Mouse (Mus musculus) forebrain, embryonic 14.5 days (tissue): ENCODE measurements around the gene Nemf. TPM values are rescaled to one million over a fixed set of nuclear protein-coding genes. Genes with fewer than 3 reads are reported as not detected.
A peak's percentile ranks its signal among the peaks of the same experiment; 100 is the strongest.

Experiments used
- ATAC-seq: fragments of 200-750 bp; cut with Nextera tagmentation; 2 replicates; pipeline ENCODE4 v1.8.0; 2017; ENCODE audit warnings: mild to moderate bottlenecking, moderate library complexity
- DNase-seq: peaks from one replicate; pipeline ENCODE4 v3.0.0-alpha.2; 2015; ENCODE audit warnings: low spot score
- H3K27ac ChIP-seq: fragments of 300-500 bp; sonication (generic); 2 replicates; pipeline ENCODE4 v1.5.1; 2014; ENCODE audit warnings: low read depth, mild to moderate bottlenecking, control low read depth, low read length, moderate library complexity
- H3K27me3 ChIP-seq: fragments of 300-500 bp; sonication (generic); replicated peaks from 2 replicates; pipeline ENCODE4 v1.6.1; 2014; ENCODE audit warnings: low read length, control low read depth, mixed read lengths; ENCODE audit not compliant: control insufficient read depth, insufficient read depth
- H3K36me3 ChIP-seq: fragments of 300-500 bp; sonication (generic); 2 replicates; pipeline ENCODE4 v1.6.1; 2014; ENCODE audit warnings: low read length, control low read depth; ENCODE audit not compliant: control insufficient read depth, insufficient read depth
- H3K4me1 ChIP-seq: fragments of 300-500 bp; sonication (generic); 2 replicates; pipeline ENCODE4 v1.6.1; 2014; ENCODE audit warnings: antibody characterized with exemption, low read length, control low read depth; ENCODE audit not compliant: control insufficient read depth, insufficient read depth
- H3K4me2 ChIP-seq: fragments of 300-500 bp; sonication (generic); 2 replicates; pipeline ENCODE4 v1.6.1; 2014; ENCODE audit warnings: mild to moderate bottlenecking, control low read depth, low read length
- H3K4me3 ChIP-seq: fragments of 300-500 bp; sonication (generic); 2 replicates; pipeline ENCODE4 v1.5.1; 2014; ENCODE audit warnings: low read depth, low read length, control low read depth
- H3K9ac ChIP-seq: fragments of 300-500 bp; sonication (generic); 2 replicates; pipeline ENCODE4 v1.6.1; 2014; ENCODE audit warnings: mild to moderate bottlenecking, low read length, control low read depth, moderate library complexity
- H3K9me3 ChIP-seq: fragments of 300-500 bp; sonication (generic); replicated peaks from 2 replicates; pipeline ENCODE4 v1.6.1; 2016; ENCODE audit warnings: low read length, control low read depth, mixed read lengths; ENCODE audit not compliant: control insufficient read depth
- WGBS: fragments of 180-500 bp; shearing (Covaris S2); extraction: QIAGEN DNeasy Blood & Tissue Kit; methylation state at CpG from one replicate; pipeline ENCODE4 v1.1.7; 2014; 5-methylcytosine and 5-hydroxymethylcytosine counted together
- polyA plus RNA-seq: library from polyadenylated mRNA; unstranded; fragments of >200 nt; fragmentation: Nextera tagmentation; extraction: Ambion mirVana; gene quantifications from 2 replicates; pipeline ENCODE4 v1.2.1, GENCODE M21; 2014

Nemf gene
- polyA plus RNA-seq, 1 experiment from 2014 or later: 67.4 TPM

DNA sequence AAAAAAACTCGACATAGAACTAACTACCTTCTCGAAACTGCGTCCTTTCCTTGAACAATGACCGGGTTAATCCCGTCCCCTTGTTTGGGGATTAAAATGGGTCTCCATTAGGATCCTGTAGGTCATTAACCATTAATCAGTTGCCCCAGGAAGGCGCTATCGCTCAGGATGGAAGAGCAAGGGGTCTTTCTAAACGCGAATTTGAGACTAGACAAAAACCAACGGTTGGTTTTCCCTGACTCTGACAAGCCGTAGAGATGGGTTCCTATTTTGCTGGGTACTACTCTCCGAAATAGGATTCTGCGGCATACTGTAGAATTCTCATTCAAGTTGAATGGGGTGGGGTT, 308 bp upstream of the Nemf start:
- H3K27ac ChIP-seq: no peak overlapping the region
- no peaks in the 10 kb centered on the region for H3K27me3 ChIP-seq
- H3K4me2 ChIP-seq: peak overlapping the region; percentile 68
- H3K9ac ChIP-seq: peak overlapping the region; percentile 90
- H3K36me3 ChIP-seq: peaks cover 17% of the 10 kb centered on the region
- ATAC-seq: no peak; the same call in 1 of the 2 replicates
- no peak for DNase-seq
- H3K4me1 ChIP-seq: peaks cover 7% of the 10 kb centered on the region; the same call in 1 of the 2 replicates
- no peaks in the 10 kb centered on the region for H3K9me3 ChIP-seq
- H3K4me3 ChIP-seq: peak overlapping the region; percentile 78
- 7% methylated on average over 13 of the region's 13 CpGs for WGBS

GRCm38 (mm10) chr12:69351685-69352084, 5.3 kb downstream of the Nemf start:
- WGBS: 95% methylated on average over 1 of the region's 1 CpGs
- H3K36me3 ChIP-seq: peaks cover 64% of the 10 kb centered on the region
- no peak overlapping the region for H3K4me3 ChIP-seq
- no peak for ATAC-seq
- H3K27me3 ChIP-seq: no peaks in the 10 kb centered on the region
- no peak overlapping the region for H3K9ac ChIP-seq
- no peak overlapping the region for H3K27ac ChIP-seq
- no peak overlapping the region for H3K4me2 ChIP-seq
- peaks cover 2% of the 10 kb centered on the region; the same call in 1 of the 2 replicates for H3K4me1 ChIP-seq
- DNase-seq: peak; percentile 13
- H3K9me3 ChIP-seq: no peaks in the 10 kb centered on the region

DNA sequence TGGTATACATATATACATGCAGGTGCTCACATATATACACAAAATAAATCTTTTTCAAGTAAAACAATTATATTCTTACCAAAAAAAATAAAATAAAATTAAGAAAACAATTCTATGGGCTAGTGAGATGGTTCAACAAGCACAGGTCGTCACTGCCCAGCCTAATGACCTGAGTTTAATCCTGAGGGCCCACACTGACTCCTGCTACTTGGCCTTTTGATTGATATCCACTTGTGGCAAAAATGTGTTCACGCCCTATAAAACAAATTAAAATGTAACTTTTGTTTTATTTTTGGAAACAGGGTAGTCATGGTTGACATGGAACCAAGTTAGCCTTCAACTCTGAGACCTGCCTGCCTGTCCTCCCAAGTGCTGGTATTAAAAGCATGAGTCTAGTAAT, 7.0 kb downstream of the Nemf start:
- H3K4me3 ChIP-seq: no peak overlapping the region
- H3K9me3 ChIP-seq: no peaks in the 10 kb centered on the region
- no peaks in the 10 kb centered on the region for H3K4me1 ChIP-seq
- H3K4me2 ChIP-seq: no peak overlapping the region
- H3K27ac ChIP-seq: no peak overlapping the region
- ATAC-seq (no peak), DNase-seq (no peak)
- 87% methylated on average over 2 of the region's 2 CpGs for WGBS
- peaks cover 72% of the 10 kb centered on the region for H3K36me3 ChIP-seq
- H3K27me3 ChIP-seq: no peaks in the 10 kb centered on the region
- no peak overlapping the region for H3K9ac ChIP-seq

DNA sequence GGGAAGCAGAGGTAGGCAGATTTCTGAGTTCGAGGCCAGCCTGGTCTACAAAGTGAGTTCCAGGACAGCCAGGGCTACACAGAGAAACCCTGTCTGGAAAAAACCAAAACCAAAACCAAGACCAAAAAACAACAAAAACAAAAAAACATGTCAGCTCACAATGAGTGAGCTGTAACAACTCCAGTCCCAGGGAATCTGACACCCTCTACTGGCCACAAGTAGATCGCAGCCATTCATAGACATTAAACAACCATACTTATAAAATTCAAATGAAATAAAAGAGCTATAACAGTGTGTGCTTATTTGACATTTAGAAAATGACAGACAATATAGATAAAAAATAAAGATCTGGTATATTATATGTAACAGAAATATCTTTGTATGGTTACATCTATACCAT, 23.4 kb downstream of the Nemf start:
- no peak overlapping the region for H3K4me3 ChIP-seq
- no peaks in the 10 kb centered on the region for H3K9me3 ChIP-seq
- 92% methylated on average over 2 of the region's 2 CpGs for WGBS
- no peak overlapping the region for H3K27ac ChIP-seq
- H3K9ac ChIP-seq: no peak overlapping the region
- peaks cover 58% of the 10 kb centered on the region for H3K36me3 ChIP-seq
- peak; percentile 47 for DNase-seq
- no peak for ATAC-seq
- no peak overlapping the region for H3K4me2 ChIP-seq
- no peaks in the 10 kb centered on the region for H3K4me1 ChIP-seq
- H3K27me3 ChIP-seq: no peaks in the 10 kb centered on the region

- no peak overlapping the region for H3K9ac ChIP-seq
- no peaks in the 10 kb centered on the region for H3K9me3 ChIP-seq
- no peaks in the 10 kb centered on the region for H3K27me3 ChIP-seq
- H3K4me1 ChIP-seq: no peaks in the 10 kb centered on the region
- DNase-seq (no peak), ATAC-seq (no peak)
- no peak overlapping the region for H3K4me3 ChIP-seq
- peaks cover 56% of the 10 kb centered on the region for H3K36me3 ChIP-seq
- H3K4me2 ChIP-seq: no peak overlapping the region
- WGBS: 100% methylated on average over 1 of the region's 1 CpGs
- H3K27ac ChIP-seq: no peak overlapping the region
These were observed 24.8 kb downstream of the Nemf start for GRCm38 (mm10) chr12:69332147-69332546.

DNA sequence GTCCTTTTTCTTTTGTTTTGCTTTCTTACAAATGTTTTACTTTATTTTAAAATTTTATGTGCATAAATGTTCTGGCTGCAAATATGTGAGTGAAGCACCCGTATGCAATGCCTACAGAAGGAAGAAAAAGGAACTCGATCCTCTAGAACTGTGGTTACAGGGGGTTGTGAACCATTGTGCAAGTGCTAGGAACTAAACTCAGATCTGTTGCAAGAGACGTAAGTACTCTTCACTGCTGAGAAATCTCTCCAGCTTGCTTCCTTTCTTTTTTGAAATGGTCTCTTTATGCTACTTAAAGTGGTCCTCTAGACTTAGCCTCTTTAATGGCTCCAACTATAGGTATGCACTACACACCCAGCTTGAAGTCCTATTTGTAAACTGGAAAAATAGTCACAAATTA, 25.8 kb downstream of the Nemf start:
- WGBS: 94% methylated on average over 3 of the region's 3 CpGs
- Histone ChIP-seq H3K4me2 (no peak overlapping the region), H3K27ac (no peak overlapping the region), H3K36me3 (peaks cover 56% of the 10 kb centered on the region), H3K9me3 (no peaks in the 10 kb centered on the region), H3K4me1 (no peaks in the 10 kb centered on the region), H3K27me3 (no peaks in the 10 kb centered on the region), H3K4me3 (no peak overlapping the region), H3K9ac (no peak overlapping the region)
- DNase-seq (no peak), ATAC-seq (no peak)

GRCm38 (mm10) chr12:69318431-69318830, 38.5 kb downstream of the Nemf start:
- DNase-seq: no peak
- Histone ChIP-seq H3K27ac (no peak overlapping the region), H3K9me3 (no peaks in the 10 kb centered on the region), H3K27me3 (no peaks in the 10 kb centered on the region), H3K4me1 (no peaks in the 10 kb centered on the region), H3K36me3 (peaks cover 79% of the 10 kb centered on the region), H3K9ac (no peak overlapping the region), H3K4me3 (no peak overlapping the region), H3K4me2 (no peak overlapping the region)
- no peak for ATAC-seq

- no peak for ATAC-seq
- Histone ChIP-seq H3K9ac (no peak overlapping the region), H3K4me2 (no peak overlapping the region), H3K4me3 (no peak overlapping the region), H3K9me3 (no peaks in the 10 kb centered on the region), H3K27ac (no peak overlapping the region), H3K27me3 (no peaks in the 10 kb centered on the region), H3K36me3 (peaks cover 92% of the 10 kb centered on the region), H3K4me1 (no peaks in the 10 kb centered on the region)
- 94% methylated on average over 4 of the region's 4 CpGs for WGBS
- DNase-seq: no peak
These were observed 47.3 kb downstream of the Nemf start for GRCm38 (mm10) chr12:69309659-69310058.

DNA sequence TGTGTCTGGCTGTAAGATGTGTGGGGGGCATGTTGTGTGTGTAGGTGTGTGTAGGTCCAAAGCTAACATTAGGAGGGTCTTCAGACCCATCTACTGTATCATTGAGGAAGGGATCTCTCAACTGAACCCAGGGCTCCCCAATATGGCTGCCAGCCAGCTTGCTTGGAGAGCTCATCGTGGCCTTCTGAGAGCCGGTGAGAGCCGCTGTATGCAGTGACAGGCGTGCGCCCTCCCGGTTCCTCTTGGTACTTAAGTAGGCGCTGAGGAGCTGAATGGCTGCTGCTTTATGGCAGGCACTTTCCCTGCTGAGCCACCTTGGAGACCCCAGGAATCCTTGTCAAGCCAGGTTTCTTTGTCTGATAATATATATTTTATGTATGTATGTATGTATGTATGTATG, 50.6 kb downstream of the Nemf start:
- no peak for DNase-seq
- WGBS: 92% methylated on average over 7 of the region's 7 CpGs
- Histone ChIP-seq H3K27ac (no peak overlapping the region), H3K9ac (no peak overlapping the region), H3K4me3 (no peak overlapping the region), H3K9me3 (no peaks in the 10 kb centered on the region), H3K4me2 (no peak overlapping the region), H3K4me1 (no peaks in the 10 kb centered on the region), H3K36me3 (peaks cover 95% of the 10 kb centered on the region), H3K27me3 (no peaks in the 10 kb centered on the region)
- ATAC-seq: no peak
